Comparison of ENCODE assay signal across 23 mouse cellular contexts in the genomic region with DNA sequence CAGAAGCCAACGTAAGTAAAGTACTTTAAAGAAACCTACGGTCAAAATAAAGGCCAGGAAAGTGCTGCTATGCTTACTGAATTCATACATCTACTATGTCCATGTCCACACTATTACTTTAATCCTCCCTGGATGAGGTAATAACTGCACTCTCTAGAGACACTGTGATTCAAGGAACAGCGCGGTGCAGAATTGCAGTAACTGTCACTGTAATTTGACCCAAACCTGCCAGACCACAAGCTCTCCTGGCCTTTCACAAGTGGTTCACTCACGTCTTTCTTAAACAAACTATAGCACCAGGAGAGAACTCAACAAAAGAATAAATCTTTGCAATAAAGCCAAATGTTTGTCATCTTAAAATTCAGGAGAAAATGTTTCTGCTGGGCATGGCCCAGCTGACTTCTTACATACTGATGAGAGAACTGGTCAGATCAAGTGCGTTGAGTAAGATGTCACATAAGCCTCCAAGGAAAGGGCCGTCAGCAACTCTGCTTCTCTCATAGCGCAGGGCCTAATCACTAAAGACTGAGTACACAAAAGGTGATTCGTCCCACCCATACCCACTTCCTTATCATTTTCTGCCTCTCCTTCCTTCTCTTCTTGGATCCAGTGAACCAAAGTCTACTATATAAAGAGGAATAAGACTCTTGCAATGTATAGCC.
DNase-seq lines count a peak whose midpoint lies in the region; ATAC-seq and TF ChIP-seq lines count a peak whose summit lies in the region.
"Had no signal": no experiment of that assay in that cellular context is flagged by ENCODE, and none has a peak within 500 bp of the region (broad histone marks: within the 10 kb centered on the region; RNA-seq: fewer than 3 reads in every experiment).

No protein-coding gene starts in this region.

- H3K4me2 ChIP-seq in lung, embryonic 14.5 days = no peak overlapping the region
- no peak overlapping the region for H3K4me2 ChIP-seq in stomach, embryonic 16.5 days (ENCODE audit: low read depth, low read length)
- H3K4me2 ChIP-seq: embryonic facial prominence, embryonic 13.5 days; forebrain, embryonic 13.5 days; heart, embryonic 12.5 days; hindbrain, embryonic 15.5 days had no signal

- no peak for ATAC-seq in lung, embryonic 14.5 days (ENCODE audit: insufficient read depth)
- ATAC-seq in stomach, embryonic 16.5 days (ENCODE audit: insufficient read depth, low FRiP score) = peak; percentile 64; the same call in 1 of the 2 replicates
- ATAC-seq: activated CD4-positive, CD25-positive, alpha-beta regulatory T cell, adult 4 months; forebrain, embryonic 13.5 days; forebrain, postnatal 0 days had no signal

- TF ChIP-seq POLR2A in thymus, adult 2 months (IDR thresholded peaks at IDR 0.05; ENCODE audit: control insufficient read depth, extremely low read depth, insufficient read depth, low read length, poor library complexity) = no peak

- TF ChIP-seq CTCF in lung, embryonic 14.5 days (IDR thresholded peaks at IDR 0.05; ENCODE audit: low read depth) = no peak
- no peak for TF ChIP-seq CTCF in thymus, adult 2 months (IDR thresholded peaks at IDR 0.05; ENCODE audit: borderline replicate concordance, control insufficient read depth, extremely low read depth, insufficient read depth, low read length, poor library complexity)

- H3K36me3 ChIP-seq in lung, embryonic 14.5 days (ENCODE audit: insufficient read depth) = 0 out of 2 replicates have a peak, but pooled peaks cover 3% of the 10 kb centered on the region
- no peaks in the 10 kb centered on the region for H3K36me3 ChIP-seq in stomach, embryonic 16.5 days (ENCODE audit: control insufficient read depth, insufficient read depth, low read length)
- H3K36me3 ChIP-seq in thymus, adult 2 months (ENCODE audit: control insufficient read depth, insufficient read depth, low read length) = no peaks in the 10 kb centered on the region
- H3K36me3 ChIP-seq: hindbrain, embryonic 15.5 days had no signal

- 0 out of 2 replicates have a peak overlapping the region, but pooled peaks have one; percentile 7 for H3K27ac ChIP-seq in lung, embryonic 14.5 days (ENCODE audit: low read depth)
- peak overlapping the region; percentile 12; the same call in 1 of the 2 replicates for H3K27ac ChIP-seq in stomach, embryonic 16.5 days (ENCODE audit: low read length)
- no peak overlapping the region for H3K27ac ChIP-seq in thymus, adult 2 months (ENCODE audit: control insufficient read depth, insufficient read depth, low read length)
- H3K27ac ChIP-seq: embryonic facial prominence, embryonic 13.5 days; hindbrain, embryonic 15.5 days had no signal

- WGBS in lung, embryonic 14.5 days = 55% methylated on average over 9 of the region's 9 CpGs
- 60% methylated on average over 9 of the region's 9 CpGs for WGBS in stomach, embryonic 16.5 days
- WGBS in thymus, adult 2 months = 95% methylated on average over 9 of the region's 9 CpGs

- no peak overlapping the region for H3K9ac ChIP-seq in lung, embryonic 14.5 days
- no peak overlapping the region for H3K9ac ChIP-seq in stomach, embryonic 16.5 days (ENCODE audit: low read length)
- H3K9ac ChIP-seq: embryonic facial prominence, embryonic 13.5 days; forebrain, embryonic 13.5 days; forebrain, postnatal 0 days; heart, embryonic 12.5 days; hindbrain, embryonic 15.5 days had no signal

- no peaks in the 10 kb centered on the region for H3K27me3 ChIP-seq in lung, embryonic 14.5 days (ENCODE audit: insufficient read depth, low read length)
- no peaks in the 10 kb centered on the region for H3K27me3 ChIP-seq in stomach, embryonic 16.5 days (ENCODE audit: control insufficient read depth, insufficient read depth, low read length)
- H3K27me3 ChIP-seq in thymus, adult 2 months (ENCODE audit: control insufficient read depth, insufficient read depth, low read length) = no peaks in the 10 kb centered on the region
- H3K27me3 ChIP-seq: CH12.LX; embryonic facial prominence, embryonic 13.5 days; forebrain, embryonic 13.5 days; heart, embryonic 12.5 days; hindbrain, embryonic 15.5 days; Patski had no signal

- no peaks in the 10 kb centered on the region for H3K9me3 ChIP-seq in lung, embryonic 14.5 days (ENCODE audit: low read depth, low read length)
- H3K9me3 ChIP-seq in stomach, embryonic 16.5 days (replicated peaks; ENCODE audit: control insufficient read depth, low read length) = no peaks in the 10 kb centered on the region
- H3K9me3 ChIP-seq: forebrain, embryonic 13.5 days; hindbrain, embryonic 15.5 days had no signal

- intact Hi-C loops in heart, postnatal 10 days (cut with DNase I) = no loop called here

- H3K4me3 ChIP-seq in lung, embryonic 14.5 days (ENCODE audit: low read depth, low read length) = no peak overlapping the region
- H3K4me3 ChIP-seq in stomach, embryonic 16.5 days (replicated peaks; ENCODE audit: low read length) = no peak overlapping the region
- no peak overlapping the region for H3K4me3 ChIP-seq in thymus, adult 2 months (ENCODE audit: control insufficient read depth, insufficient read depth, low read length)
- H3K4me3 ChIP-seq: embryonic facial prominence, embryonic 13.5 days; forebrain, embryonic 13.5 days; heart, embryonic 12.5 days; hindbrain, embryonic 15.5 days had no signal

- peak; percentile 57 for DNase-seq in heart, adult 11 months
- no peak for DNase-seq in heart, postnatal 10 days
- DNase-seq in lung, embryonic 14.5 days = peak; percentile 24
- DNase-seq in lung, postnatal 4 days = no peak
- DNase-seq in lung, postnatal 36 days = peak; percentile 19
- DNase-seq in lung, postnatal 10 days = no peak
- no peak for DNase-seq in thymus, adult 2 months
- DNase-seq: adrenal gland, postnatal 14 days; cerebellum, adult 11 months; cerebellum, adult 8-10 months; cerebellum, postnatal 14 days; embryo, embryonic 11 days; forebrain, postnatal 0 days; gastrocnemius, postnatal 14 days; heart, postnatal 36 days had no signal

- H3K4me1 ChIP-seq in lung, embryonic 14.5 days (ENCODE audit: insufficient read depth) = no peaks in the 10 kb centered on the region
- H3K4me1 ChIP-seq in stomach, embryonic 16.5 days (ENCODE audit: control insufficient read depth, insufficient read depth, low read length) = no peaks in the 10 kb centered on the region; the same call in 1 of the 2 replicates
- no peaks in the 10 kb centered on the region for H3K4me1 ChIP-seq in thymus, adult 2 months (replicated peaks; ENCODE audit: control insufficient read depth, insufficient read depth, low read length)

Comparison
In these comparisons a context has a peak if more than half of its experiments do, and no peak if none do; other contexts are left out.
1. DNase-seq: peak in heart, adult 11 months (single experiment), lung, embryonic 14.5 days (single experiment) and lung, postnatal 36 days (single experiment); none in heart, postnatal 10 days (0 of 2), lung, postnatal 4 days (0 of 2), lung, postnatal 10 days (single experiment) and thymus, adult 2 months (single experiment).